Mouse (Mus musculus) liver, embryonic 14.5 days (tissue): ENCODE measurements around the gene Med29.

ENCODE experiments used
- CTCF ChIP-seq: IDR thresholded peaks from 2 replicates; pipeline ENCODE4 v1.5.1; 2016; ENCODE audit warnings: antibody characterized with exemption, low read depth, control low read depth
- EP300 ChIP-seq: IDR thresholded peaks from 2 replicates; pipeline ENCODE4 v1.6.1; 2016; ENCODE audit warnings: antibody characterized with exemption, low read depth

GRCm38 (mm10) chr7:28370977-28371513 lies 21.5 kb downstream of the Med29 start:
- TF ChIP-seq EP300 (no peak), CTCF (no peak)
